Mouse (Mus musculus) heart, embryonic 15.5 days (tissue): ENCODE data around the gene Cd28. TPM values are rescaled to one million over a fixed set of nuclear protein-coding genes. Genes with fewer than 3 reads are reported as not detected.

Experiments
- ATAC-seq: fragments of 200-750 bp; cut with Nextera tagmentation; replicated peaks from 2 replicates; pipeline ENCODE4 v1.8.0; 2017; ENCODE audit warnings: low read depth, moderate TSS enrichment; ENCODE audit not compliant: insufficient number of reproducible peaks, insufficient read depth, low FRiP score
- H3K27ac ChIP-seq: fragments of 300-500 bp; sonication (generic); 2 replicates; pipeline ENCODE4 v1.5.1; 2015; ENCODE audit warnings: mild to moderate bottlenecking, inconsistent platforms
- H3K27me3 ChIP-seq: fragments of 300-500 bp; sonication (generic); 2 replicates; pipeline ENCODE4 v1.6.1; 2015; ENCODE audit warnings: inconsistent platforms
- H3K36me3 ChIP-seq: fragments of 300-500 bp; sonication (generic); 2 replicates; pipeline ENCODE4 v1.6.1; 2015; ENCODE audit warnings: mild to moderate bottlenecking, inconsistent platforms
- H3K4me1 ChIP-seq: fragments of 300-500 bp; sonication (generic); replicated peaks from 2 replicates; pipeline ENCODE4 v1.6.1; 2015; ENCODE audit warnings: inconsistent platforms
- H3K4me2 ChIP-seq: fragments of 300-500 bp; sonication (generic); 2 replicates; pipeline ENCODE4 v1.6.1; 2015; ENCODE audit warnings: inconsistent platforms, mild to moderate bottlenecking, moderate library complexity
- H3K4me3 ChIP-seq: fragments of 300-500 bp; sonication (generic); 2 replicates; pipeline ENCODE4 v1.5.1; 2015; ENCODE audit warnings: mild to moderate bottlenecking, inconsistent platforms
- H3K9ac ChIP-seq: fragments of 300-500 bp; sonication (generic); 2 replicates; pipeline ENCODE4 v1.6.1; 2015; ENCODE audit warnings: mild to moderate bottlenecking, inconsistent platforms
- H3K9me3 ChIP-seq: fragments of 300-500 bp; sonication (generic); replicated peaks from 2 replicates; pipeline ENCODE4 v1.6.1; 2016; ENCODE audit warnings: inconsistent platforms
- WGBS: fragments of 180-500 bp; shearing (Covaris S2); methylation state at CpG from one replicate; pipeline ENCODE4 v1.1.7; 2015; ENCODE audit warnings: mixed read lengths; 5-methylcytosine and 5-hydroxymethylcytosine counted together
- polyA plus RNA-seq: library from polyadenylated mRNA; unstranded; fragments of >200 nt; fragmentation: Nextera tagmentation; extraction: Ambion mirVana; gene quantifications from 2 replicates; pipeline ENCODE4 v1.2.1, GENCODE M21; 2015

Cd28 gene
- polyA plus RNA-seq, 1 experiment from 2014 or later, result 0.33 TPM

DNA sequence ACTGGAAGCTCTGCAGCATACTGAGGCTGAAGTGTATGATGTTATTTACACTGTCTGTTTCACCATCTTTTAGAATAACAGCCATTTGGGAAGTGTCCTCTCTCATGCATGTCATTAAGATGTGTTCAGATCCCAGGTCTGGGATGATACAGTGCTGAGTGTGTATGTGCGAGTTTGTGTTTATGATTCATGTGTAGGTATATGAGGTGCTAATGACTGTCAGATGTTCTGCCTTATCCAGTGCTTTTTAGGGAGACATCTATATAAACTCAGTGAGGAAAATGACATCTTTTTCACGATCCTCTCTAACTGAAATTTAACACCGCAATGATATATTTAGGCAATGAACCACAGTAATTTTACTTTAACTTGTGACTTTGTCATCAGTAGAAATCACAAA, 7.0 kb downstream of the Cd28 start:
- H3K27ac ChIP-seq, result no peak overlapping the region
- H3K9ac ChIP-seq, result no peak overlapping the region
- ATAC-seq, result no peak
- H3K27me3 ChIP-seq, result no peaks in the 10 kb centered on the region
- H3K9me3 ChIP-seq, result no peaks in the 10 kb centered on the region
- H3K4me1 ChIP-seq, result no peaks in the 10 kb centered on the region
- H3K4me3 ChIP-seq, result no peak overlapping the region
- no peaks in the 10 kb centered on the region for H3K36me3 ChIP-seq
- WGBS, result 82% methylated on average over 3 of the region's 3 CpGs
- H3K4me2 ChIP-seq, result no peak overlapping the region

- no peak overlapping the region for H3K4me3 ChIP-seq
- H3K27ac ChIP-seq, result peak overlapping the region; percentile 53
- H3K27me3 ChIP-seq, result no peaks in the 10 kb centered on the region
- 39% methylated on average over 2 of the region's 2 CpGs for WGBS
- peaks cover 12% of the 10 kb centered on the region for H3K4me1 ChIP-seq
- H3K9me3 ChIP-seq, result no peaks in the 10 kb centered on the region
- no peak overlapping the region for H3K9ac ChIP-seq
- no peaks in the 10 kb centered on the region for H3K36me3 ChIP-seq
- ATAC-seq, result 0 out of 2 replicates have a peak, but pooled peaks have one; percentile 43
- no peak overlapping the region for H3K4me2 ChIP-seq
These were observed 15.3 kb downstream of the Cd28 start for GRCm38 (mm10) chr1:60731940-60732339.

- H3K9me3 ChIP-seq, result no peaks in the 10 kb centered on the region
- H3K4me2 ChIP-seq, result no peak overlapping the region
- no peak overlapping the region for H3K4me3 ChIP-seq
- peak; percentile 82 for ATAC-seq
- WGBS, result 43% methylated on average over 12 of the region's 12 CpGs
- peak overlapping the region; percentile 68 for H3K27ac ChIP-seq
- H3K36me3 ChIP-seq, result no peaks in the 10 kb centered on the region
- H3K9ac ChIP-seq, result no peak overlapping the region
- H3K4me1 ChIP-seq, result peaks cover 12% of the 10 kb centered on the region
- no peaks in the 10 kb centered on the region for H3K27me3 ChIP-seq
These were observed 18.7 kb downstream of the Cd28 start for GRCm38 (mm10) chr1:60735072-60735907.

- H3K9me3 ChIP-seq, result no peaks in the 10 kb centered on the region
- ATAC-seq, result no peak
- H3K36me3 ChIP-seq, result no peaks in the 10 kb centered on the region
These were observed 19.3 kb downstream of the Cd28 start for GRCm38 (mm10) chr1:60735908-60736280.

GRCm38 (mm10) chr1:60744266-60744665, 27.7 kb downstream of the Cd28 start:
- ATAC-seq, result no peak
- H3K9me3 ChIP-seq, result no peaks in the 10 kb centered on the region
- H3K36me3 ChIP-seq, result no peaks in the 10 kb centered on the region
- no peak overlapping the region for H3K9ac ChIP-seq
- peaks cover 12% of the 10 kb centered on the region for H3K4me1 ChIP-seq
- no peak overlapping the region for H3K27ac ChIP-seq
- no peak overlapping the region for H3K4me3 ChIP-seq
- H3K27me3 ChIP-seq, result no peaks in the 10 kb centered on the region
- WGBS, result 63% methylated on average over 1 of the region's 1 CpGs
- H3K4me2 ChIP-seq, result no peak overlapping the region

More at GRCm38 (mm10) chr1:60735908-60736280, 19.3 kb downstream of the Cd28 start:
- 69% methylated on average over 7 of the region's 7 CpGs for WGBS
- Histone ChIP-seq H3K4me1 (peaks cover 12% of the 10 kb centered on the region), H3K27me3 (no peaks in the 10 kb centered on the region), H3K4me3 (no peak overlapping the region), H3K9ac (no peak overlapping the region), H3K27ac (peak overlapping the region; percentile 68), H3K4me2 (no peak overlapping the region)

DNA sequence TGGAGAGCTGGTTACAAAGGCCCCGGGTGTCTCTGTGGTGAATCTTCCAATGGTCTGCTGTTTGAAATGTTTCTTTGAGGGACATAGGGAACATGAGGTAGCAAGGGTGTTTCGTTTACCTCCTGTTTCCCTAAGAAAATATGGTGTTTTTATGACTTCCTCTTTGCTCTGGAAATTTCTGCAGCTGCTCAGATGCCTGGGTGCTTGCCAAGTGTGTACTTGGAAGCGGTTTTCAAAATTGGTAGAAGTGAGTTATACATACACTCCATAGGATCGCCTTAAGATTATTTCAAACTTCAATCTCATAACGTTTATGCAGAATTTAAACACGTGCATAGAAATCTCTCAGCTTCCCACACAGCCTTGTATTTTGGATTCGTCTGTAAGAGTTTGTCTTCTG, 29.1 kb downstream of the Cd28 start:
- no peaks in the 10 kb centered on the region for H3K9me3 ChIP-seq
- peaks cover 12% of the 10 kb centered on the region for H3K4me1 ChIP-seq
- no peak overlapping the region for H3K9ac ChIP-seq
- peak overlapping the region; percentile 67 for H3K27ac ChIP-seq
- H3K36me3 ChIP-seq, result no peaks in the 10 kb centered on the region
- no peak overlapping the region for H3K4me2 ChIP-seq
- ATAC-seq, result no peak
- H3K4me3 ChIP-seq, result no peak overlapping the region
- no peaks in the 10 kb centered on the region for H3K27me3 ChIP-seq
- WGBS, result 60% methylated on average over 7 of the region's 7 CpGs

DNA sequence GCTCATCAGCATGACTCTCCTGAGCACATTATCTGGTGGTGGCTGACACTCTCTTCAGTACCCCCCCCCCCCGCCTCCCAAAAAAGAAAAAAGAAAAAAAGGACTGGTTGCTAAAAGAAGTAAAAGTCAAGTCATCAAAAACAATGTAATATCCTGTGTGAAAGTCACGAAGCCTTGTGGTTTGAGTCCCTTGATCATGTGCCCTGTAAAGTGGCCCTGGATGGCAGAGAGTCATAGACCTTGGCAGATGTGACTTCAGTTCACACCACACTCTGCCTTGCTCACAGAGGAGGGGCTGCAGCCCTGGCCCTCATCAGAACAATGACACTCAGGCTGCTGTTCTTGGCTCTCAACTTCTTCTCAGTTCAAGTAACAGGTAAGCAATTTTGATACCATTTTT, 29.6 kb downstream of the Cd28 start:
- WGBS, result 51% methylated on average over 2 of the region's 2 CpGs
- Histone ChIP-seq H3K4me1 (peaks cover 12% of the 10 kb centered on the region), H3K4me3 (no peak overlapping the region), H3K4me2 (no peak overlapping the region), H3K27me3 (no peaks in the 10 kb centered on the region), H3K27ac (peak overlapping the region; percentile 67; the same call in 1 of the 2 replicates), H3K9ac (no peak overlapping the region), H3K9me3 (no peaks in the 10 kb centered on the region), H3K36me3 (no peaks in the 10 kb centered on the region)
- no peak; the same call in 1 of the 2 replicates for ATAC-seq

- 87% methylated on average over 5 of the region's 5 CpGs for WGBS
- ATAC-seq, result no peak
- no peak overlapping the region for H3K4me2 ChIP-seq
- H3K4me1 ChIP-seq, result peaks cover 12% of the 10 kb centered on the region
- no peak overlapping the region for H3K9ac ChIP-seq
- H3K27ac ChIP-seq, result no peak overlapping the region
- no peaks in the 10 kb centered on the region for H3K36me3 ChIP-seq
- no peaks in the 10 kb centered on the region for H3K9me3 ChIP-seq
- no peak overlapping the region for H3K4me3 ChIP-seq
- no peaks in the 10 kb centered on the region for H3K27me3 ChIP-seq
These were observed 30.3 kb downstream of the Cd28 start for GRCm38 (mm10) chr1:60746856-60747255.

DNA sequence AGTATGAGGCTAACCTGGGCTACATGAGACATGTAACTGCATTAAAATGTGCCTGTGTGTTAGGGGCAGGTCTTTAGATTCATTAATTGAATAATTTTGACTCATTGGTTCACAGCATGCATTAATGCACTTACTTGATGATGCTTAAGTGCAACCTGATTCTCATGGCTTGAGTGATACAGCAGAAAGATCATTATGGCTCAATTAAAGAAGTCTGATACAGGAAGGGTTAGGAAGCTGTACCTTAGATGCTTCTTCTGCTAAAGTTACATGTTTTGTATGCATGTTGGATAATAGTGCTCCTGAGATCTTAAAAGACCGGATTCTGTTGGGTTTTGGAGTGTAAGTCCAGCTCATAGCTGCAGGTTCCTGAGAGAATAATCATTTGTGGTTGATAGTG, 31.7 kb downstream of the Cd28 start:
- H3K4me2 ChIP-seq, result no peak overlapping the region
- H3K27ac ChIP-seq, result no peak overlapping the region
- H3K9me3 ChIP-seq, result no peaks in the 10 kb centered on the region
- WGBS, result 92% methylated on average over 1 of the region's 1 CpGs
- no peaks in the 10 kb centered on the region for H3K27me3 ChIP-seq
- no peaks in the 10 kb centered on the region for H3K36me3 ChIP-seq
- ATAC-seq, result no peak
- no peak overlapping the region for H3K9ac ChIP-seq
- no peak overlapping the region for H3K4me3 ChIP-seq
- H3K4me1 ChIP-seq, result peaks cover 12% of the 10 kb centered on the region

DNA sequence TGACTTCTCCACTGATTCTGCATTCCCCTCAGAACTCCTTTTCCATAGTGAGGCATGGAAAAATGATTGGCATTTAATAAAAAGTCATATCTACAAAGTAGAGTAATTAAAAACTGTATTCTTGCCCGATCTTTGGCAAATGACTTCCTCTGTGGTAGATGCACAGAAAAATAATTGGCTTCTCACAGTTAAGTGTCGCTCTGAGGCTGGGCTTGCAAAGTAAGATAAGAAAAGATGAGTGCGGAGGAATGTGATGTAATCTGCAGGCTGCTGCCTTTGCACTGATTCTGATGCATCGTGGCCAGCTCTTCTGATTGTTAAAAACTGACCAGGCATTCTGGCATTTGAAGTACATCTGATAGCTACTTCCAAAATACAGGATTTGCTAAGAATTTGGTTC, 32.3 kb downstream of the Cd28 start:
- no peak overlapping the region for H3K27ac ChIP-seq
- no peak overlapping the region for H3K4me2 ChIP-seq
- H3K36me3 ChIP-seq, result no peaks in the 10 kb centered on the region
- WGBS, result 30% methylated on average over 4 of the region's 4 CpGs
- no peaks in the 10 kb centered on the region for H3K9me3 ChIP-seq
- H3K4me1 ChIP-seq, result peaks cover 12% of the 10 kb centered on the region
- no peak overlapping the region for H3K9ac ChIP-seq
- no peaks in the 10 kb centered on the region for H3K27me3 ChIP-seq
- no peak for ATAC-seq
- no peak overlapping the region for H3K4me3 ChIP-seq

DNA sequence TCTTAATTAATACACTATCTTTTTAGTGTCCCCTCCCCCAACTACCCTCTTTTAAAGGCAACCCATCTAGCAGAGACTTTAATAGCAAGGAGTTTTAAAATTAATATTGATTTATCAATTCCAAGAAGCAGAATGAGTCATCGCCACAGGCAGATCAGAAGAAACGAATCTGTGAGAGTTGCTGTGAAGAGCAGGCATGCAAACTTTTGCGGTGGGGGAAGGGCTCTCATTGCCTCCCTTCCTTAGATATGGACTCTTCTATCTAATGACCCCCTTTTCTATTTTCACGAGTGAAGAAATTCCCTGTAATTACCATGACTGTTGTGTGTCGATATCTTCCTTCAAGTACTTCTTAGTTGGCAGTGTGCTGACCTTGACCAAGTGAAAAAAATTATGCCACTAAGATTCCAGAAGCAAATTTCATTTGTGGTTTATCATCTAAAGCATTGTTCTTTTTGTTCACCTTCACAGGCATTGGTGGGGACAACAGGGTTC, 32.8 kb downstream of the Cd28 start:
- no peak overlapping the region for H3K27ac ChIP-seq
- no peaks in the 10 kb centered on the region for H3K27me3 ChIP-seq
- H3K4me3 ChIP-seq, result no peak overlapping the region
- H3K36me3 ChIP-seq, result no peaks in the 10 kb centered on the region
- peaks cover 12% of the 10 kb centered on the region for H3K4me1 ChIP-seq
- no peak overlapping the region for H3K4me2 ChIP-seq
- H3K9ac ChIP-seq, result no peak overlapping the region
- H3K9me3 ChIP-seq, result no peaks in the 10 kb centered on the region
- no peak for ATAC-seq
- 57% methylated on average over 5 of the region's 5 CpGs for WGBS
